Mouse (Mus musculus) midbrain, embryonic 14.5 days (tissue): ENCODE results near the gene Stim1. TPM values are rescaled to one million over a fixed set of nuclear protein-coding genes. Genes with fewer than 3 reads are reported as not detected.

ENCODE experiments used
- ATAC-seq: fragments of 200-750 bp; cut with Nextera tagmentation; 2 replicates; pipeline ENCODE4 v1.8.0; 2017; ENCODE audit warnings: moderate number of reproducible peaks, moderate library complexity; ENCODE audit not compliant: low FRiP score, low TSS enrichment
- DNase-seq: peaks from one replicate; pipeline ENCODE4 v3.0.0-alpha.2; 2015
- H3K27ac ChIP-seq: fragments of 300-500 bp; sonication (generic); replicated peaks from 2 replicates; pipeline ENCODE4 v1.5.1; 2014; ENCODE audit warnings: mild to moderate bottlenecking, low read depth, low read length, moderate library complexity
- H3K27me3 ChIP-seq: fragments of 300-500 bp; sonication (generic); 2 replicates; pipeline ENCODE4 v1.6.1; 2014; ENCODE audit warnings: low read length, control low read depth, mixed read lengths; ENCODE audit not compliant: control insufficient read depth, insufficient read depth
- H3K36me3 ChIP-seq: fragments of 300-500 bp; sonication (generic); 2 replicates; pipeline ENCODE4 v1.6.1; 2014; ENCODE audit warnings: low read length, control low read depth; ENCODE audit not compliant: control insufficient read depth, insufficient read depth
- H3K4me1 ChIP-seq: fragments of 300-500 bp; sonication (generic); 2 replicates; pipeline ENCODE4 v1.6.1; 2014; ENCODE audit warnings: mild to moderate bottlenecking, antibody characterized with exemption, low read length, control low read depth; ENCODE audit not compliant: control insufficient read depth, insufficient read depth
- H3K4me2 ChIP-seq: fragments of 300-500 bp; sonication (generic); 2 replicates; pipeline ENCODE4 v1.6.1; 2014; ENCODE audit warnings: mild to moderate bottlenecking, low read length, moderate library complexity
- H3K4me3 ChIP-seq: fragments of 300-500 bp; sonication (generic); replicated peaks from 2 replicates; pipeline ENCODE4 v1.5.1; 2014; ENCODE audit warnings: low read depth, low read length
- H3K9ac ChIP-seq: fragments of 300-500 bp; sonication (generic); replicated peaks from 2 replicates; pipeline ENCODE4 v1.6.1; 2014; ENCODE audit warnings: mild to moderate bottlenecking, low read length, moderate library complexity
- H3K9me3 ChIP-seq: fragments of 300-500 bp; sonication (generic); 2 replicates; pipeline ENCODE4 v1.6.1; 2016; ENCODE audit warnings: low read length, control low read depth, mixed read lengths; ENCODE audit not compliant: control insufficient read depth
- WGBS: fragments of 180-500 bp; shearing (Covaris S2); extraction: QIAGEN DNeasy Blood & Tissue Kit; methylation state at CpG from one replicate; pipeline ENCODE4 v1.1.7; 2014; 5-methylcytosine and 5-hydroxymethylcytosine counted together
- polyA plus RNA-seq: library from polyadenylated mRNA; unstranded; fragments of >200 nt; fragmentation: Nextera tagmentation; extraction: Ambion mirVana; gene quantifications from 2 replicates; pipeline ENCODE4 v1.2.1, GENCODE M21; 2014

Gene Stim1
- 9.5 and 11.3 TPM in 2 replicates for polyA plus RNA-seq

DNA sequence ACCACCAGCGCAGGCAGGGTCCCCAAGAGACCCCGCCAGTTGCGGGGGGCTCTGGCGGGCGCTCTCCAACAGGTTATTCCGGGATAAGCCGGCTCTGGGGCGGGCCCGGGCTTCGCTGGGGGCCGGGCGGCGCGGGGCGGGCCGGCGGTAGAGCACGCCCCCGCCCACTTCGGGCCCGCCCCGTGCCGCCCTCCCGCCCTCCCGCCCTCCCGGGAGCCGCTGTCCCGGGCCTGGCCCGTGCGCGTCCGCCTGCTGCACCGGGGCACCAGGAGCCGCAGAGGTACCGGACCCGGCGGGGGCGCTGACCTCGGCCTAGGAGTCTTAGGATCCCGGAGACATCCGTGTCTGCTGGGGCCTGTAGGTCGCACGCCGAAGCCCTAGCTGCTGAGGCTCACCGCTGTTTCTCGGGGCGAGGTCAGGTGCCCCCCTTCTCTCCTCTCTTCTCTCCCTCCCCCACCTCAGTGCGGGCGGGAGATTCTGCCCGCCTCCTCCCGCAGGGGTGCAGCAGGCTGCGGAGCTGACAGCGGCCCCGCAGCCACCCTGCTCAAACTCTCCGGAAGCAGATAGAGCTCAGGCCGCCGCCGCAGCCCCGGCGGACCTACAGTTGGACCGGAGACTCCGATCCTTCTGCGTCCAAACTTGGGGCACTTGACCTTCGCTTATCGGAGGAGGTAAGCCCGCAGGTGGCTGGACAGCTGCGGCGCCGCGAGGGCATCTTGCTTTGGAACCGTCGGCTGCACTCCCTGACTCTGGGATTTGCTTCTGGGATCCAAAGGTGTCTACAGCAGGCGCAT lies at the start of gene Stim1:
Stim1 (plus strand) TSS at position 206 of the 794 bp plus-strand sequence.
- 0 out of 2 replicates have a peak, but pooled peaks cover 4% of the 10 kb centered on the region for H3K27me3 ChIP-seq
- no peak within 1 kb of the TSS; the same call in 1 of the 2 replicates for H3K27ac ChIP-seq
- ATAC-seq (peak; percentile 77), DNase-seq (peak; percentile 63)
- H3K4me3 ChIP-seq: peak within 1 kb of the TSS; percentile 86
- WGBS: under 1% methylated on average over 72 of the region's 73 CpGs
- H3K9me3 ChIP-seq: no peaks in the 10 kb centered on the region
- peaks cover 6% of the 10 kb centered on the region for H3K4me1 ChIP-seq
- H3K9ac ChIP-seq: peak within 1 kb of the TSS; percentile 66
- peak within 1 kb of the TSS; percentile 96 for H3K4me2 ChIP-seq
- H3K36me3 ChIP-seq: no peaks in the 10 kb centered on the region

GRCm38 (mm10) chr7:102221899-102222298 lies 45.7 kb upstream of the Stim1 start:
- peak overlapping the region; percentile 54 for H3K4me3 ChIP-seq
- no peak overlapping the region for H3K27ac ChIP-seq
- peak overlapping the region; percentile 59 for H3K4me2 ChIP-seq

GRCm38 (mm10) chr7:102222336-102222735 lies 45.3 kb upstream of the Stim1 start:
- WGBS: under 1% methylated on average over 10 of the region's 13 CpGs
- Histone ChIP-seq H3K4me1 (no peaks in the 10 kb centered on the region), H3K4me3 (peak overlapping the region; percentile 54), H3K9ac (no peak overlapping the region; the same call in 1 of the 2 replicates), H3K4me2 (peak overlapping the region; percentile 59), H3K27ac (no peak overlapping the region), H3K36me3 (no peaks in the 10 kb centered on the region), H3K27me3 (no peaks in the 10 kb centered on the region), H3K9me3 (no peaks in the 10 kb centered on the region)
- DNase-seq: peak; percentile 84
- ATAC-seq: peak; percentile 66

More at GRCm38 (mm10) chr7:102221899-102222298, 45.7 kb upstream of the Stim1 start:
- 62% methylated on average over 1 of the region's 1 CpGs for WGBS
- Histone ChIP-seq H3K9ac (no peak overlapping the region), H3K27me3 (no peaks in the 10 kb centered on the region), H3K4me1 (no peaks in the 10 kb centered on the region), H3K36me3 (no peaks in the 10 kb centered on the region), H3K9me3 (no peaks in the 10 kb centered on the region)
- DNase-seq (no peak), ATAC-seq (no peak)

DNA sequence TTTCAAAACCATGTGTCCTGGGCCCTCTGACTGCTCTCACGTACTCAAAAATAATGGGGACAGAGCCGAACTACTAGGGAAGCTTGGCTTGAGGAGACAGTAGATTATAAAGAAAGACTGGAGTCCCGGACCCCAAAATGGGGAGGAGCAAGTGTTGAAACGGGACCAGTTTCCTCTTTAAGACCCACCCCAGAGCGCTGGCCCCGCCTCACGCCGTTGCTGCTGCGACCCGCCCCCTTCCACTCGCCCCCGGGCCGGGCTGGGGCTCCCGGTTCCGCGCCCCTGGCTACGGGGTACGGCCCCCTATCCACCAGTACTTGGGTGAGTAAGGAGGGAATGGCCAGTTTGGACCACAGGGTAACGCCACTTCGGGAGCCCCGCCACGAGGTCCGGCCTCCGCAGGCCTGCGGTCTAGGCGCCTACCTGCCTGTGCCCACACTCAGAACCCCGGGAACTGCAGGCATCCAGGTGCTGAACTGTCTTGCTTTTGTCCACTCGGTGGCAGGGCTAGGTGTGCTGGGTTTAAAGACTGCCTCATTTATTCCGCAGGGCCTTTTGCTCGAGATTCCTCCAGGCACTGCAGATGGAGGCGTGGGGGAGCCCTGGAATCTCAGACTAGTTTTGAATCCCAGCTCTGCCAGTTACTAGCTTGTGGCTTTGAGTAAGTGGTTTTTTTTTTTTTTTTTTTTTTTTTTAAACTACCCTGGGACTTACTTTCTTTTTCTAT lies 44.6 kb upstream of the Stim1 start:
- 2% methylated on average over 31 of the region's 31 CpGs for WGBS
- peak; percentile 84 for ATAC-seq
- Histone ChIP-seq H3K36me3 (no peaks in the 10 kb centered on the region), H3K4me2 (peak overlapping the region; percentile 59), H3K27me3 (no peaks in the 10 kb centered on the region), H3K9ac (peak overlapping the region; percentile 57), H3K4me3 (peak overlapping the region; percentile 54), H3K27ac (no peak overlapping the region), H3K9me3 (no peaks in the 10 kb centered on the region), H3K4me1 (no peaks in the 10 kb centered on the region)
- DNase-seq: peak; percentile 72

DNA sequence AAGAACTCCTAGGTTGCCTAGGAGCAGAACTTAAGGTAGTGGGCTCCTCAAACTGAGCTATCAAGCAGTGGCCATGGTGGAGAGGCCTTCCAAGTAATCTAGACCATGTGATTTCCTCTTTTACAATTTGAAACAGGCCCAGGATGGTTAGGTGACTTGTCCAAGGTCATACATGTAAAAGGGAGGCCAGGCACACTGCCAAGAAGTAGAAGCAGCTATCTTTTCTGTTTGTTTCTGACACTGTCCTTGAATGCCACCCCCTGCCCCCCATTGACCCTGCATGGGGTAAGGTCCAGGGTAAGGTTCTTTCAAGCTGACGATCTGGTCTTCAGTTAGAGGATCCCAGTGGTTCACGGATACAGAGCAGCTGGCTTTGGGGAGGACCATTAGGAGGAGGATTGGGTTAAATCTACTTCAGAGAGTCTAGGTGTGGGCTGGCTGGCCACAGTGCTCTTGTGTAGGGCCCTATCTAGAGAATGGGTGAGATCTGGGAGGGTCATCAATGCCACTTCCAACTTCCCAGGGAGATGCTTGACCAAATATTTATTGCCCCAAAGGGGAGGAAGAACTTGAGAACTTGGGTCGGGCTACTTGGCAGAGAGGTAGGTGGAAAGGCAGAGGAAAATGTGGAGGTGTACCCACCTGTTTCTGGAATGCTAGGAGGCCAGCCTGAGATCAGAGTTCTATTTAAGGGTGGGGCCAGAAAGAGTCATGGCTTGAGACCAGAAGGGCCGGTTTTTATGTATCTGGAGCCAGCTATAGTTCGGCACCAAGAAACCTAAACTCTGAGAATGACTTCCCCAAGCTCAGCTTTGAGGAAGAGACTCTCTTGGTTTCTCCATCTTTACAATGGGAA lies 43.5 kb upstream of the Stim1 start:
- no peaks in the 10 kb centered on the region for H3K4me1 ChIP-seq
- WGBS: 91% methylated on average over 5 of the region's 5 CpGs
- 0 out of 2 replicates have a peak, but pooled peaks cover 2% of the 10 kb centered on the region for H3K36me3 ChIP-seq
- no peak overlapping the region for H3K27ac ChIP-seq
- ATAC-seq: no peak
- H3K9ac ChIP-seq: no peak overlapping the region
- H3K4me2 ChIP-seq: no peak overlapping the region; the same call in 1 of the 2 replicates
- H3K9me3 ChIP-seq: no peaks in the 10 kb centered on the region
- no peaks in the 10 kb centered on the region for H3K27me3 ChIP-seq
- no peak overlapping the region for H3K4me3 ChIP-seq
- no peak for DNase-seq

DNA sequence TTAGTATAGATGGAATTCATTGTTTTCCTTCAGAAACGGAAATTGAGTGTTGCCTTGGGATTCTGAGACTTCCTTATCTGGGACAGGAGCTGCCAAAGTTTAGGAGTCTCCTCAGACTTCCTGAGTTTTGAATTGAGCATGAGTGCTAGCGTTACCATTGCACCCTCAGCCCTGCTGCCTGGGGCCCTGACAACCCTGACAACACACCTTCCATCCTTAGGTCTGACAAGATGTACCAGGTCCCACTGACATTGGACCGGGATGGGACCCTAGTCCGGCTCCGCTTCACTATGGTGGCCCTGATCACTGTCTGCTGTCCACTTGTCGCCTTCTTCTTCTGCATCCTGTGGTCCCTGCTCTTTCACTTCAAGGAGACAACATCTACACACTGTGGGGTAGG lies 41.6 kb upstream of the Stim1 start:
- WGBS: 91% methylated on average over 6 of the region's 6 CpGs

GRCm38 (mm10) chr7:102228049-102228670 lies 39.4 kb upstream of the Stim1 start:
- H3K9me3 ChIP-seq: no peaks in the 10 kb centered on the region
- no peaks in the 10 kb centered on the region for H3K4me1 ChIP-seq
- H3K4me3 ChIP-seq: no peak overlapping the region
- H3K9ac ChIP-seq: no peak overlapping the region
- 92% methylated on average over 4 of the region's 4 CpGs for WGBS
- H3K27ac ChIP-seq: no peak overlapping the region
- no peak for ATAC-seq
- DNase-seq: no peak
- 0 out of 2 replicates have a peak, but pooled peaks cover 3% of the 10 kb centered on the region for H3K36me3 ChIP-seq
- no peaks in the 10 kb centered on the region for H3K27me3 ChIP-seq
- H3K4me2 ChIP-seq: no peak overlapping the region

More for the DNA sequence above, 41.6 kb upstream of the Stim1 start:
- H3K36me3 ChIP-seq: 0 out of 2 replicates have a peak, but pooled peaks cover 3% of the 10 kb centered on the region
- no peak overlapping the region for H3K9ac ChIP-seq
- ATAC-seq (no peak), DNase-seq (no peak)
- H3K4me1 ChIP-seq: no peaks in the 10 kb centered on the region
- H3K27ac ChIP-seq: no peak overlapping the region
- H3K4me2 ChIP-seq: no peak overlapping the region
- no peaks in the 10 kb centered on the region for H3K9me3 ChIP-seq
- no peak overlapping the region for H3K4me3 ChIP-seq
- H3K27me3 ChIP-seq: no peaks in the 10 kb centered on the region

- WGBS: 92% methylated on average over 6 of the region's 6 CpGs
- no peak overlapping the region for H3K9ac ChIP-seq
- H3K4me3 ChIP-seq: no peak overlapping the region
- ATAC-seq (no peak), DNase-seq (no peak)
- H3K27ac ChIP-seq: no peak overlapping the region
- no peak overlapping the region for H3K4me2 ChIP-seq
- 0 out of 2 replicates have a peak, but pooled peaks cover 4% of the 10 kb centered on the region for H3K36me3 ChIP-seq
- H3K4me1 ChIP-seq: no peaks in the 10 kb centered on the region
- H3K9me3 ChIP-seq: no peaks in the 10 kb centered on the region
- no peaks in the 10 kb centered on the region for H3K27me3 ChIP-seq
Observed at GRCm38 (mm10) chr7:102229814-102230213, 37.8 kb upstream of the Stim1 start.
